Mouse (Mus musculus): ENCODE measurements around the gene Col6a1. TPM values are rescaled to one million over a fixed set of nuclear protein-coding genes. Genes with fewer than 3 reads are reported as not detected.

The Col6a1 gene
- polyA plus RNA-seq, 1 experiment from 2014 or later: 34.3 TPM

- Histone ChIP-seq H3K27ac (replicated peaks) (no peak overlapping the region), H3K27me3 (replicated peaks) (no peaks in the 10 kb centered on the region), H3K9ac (replicated peaks) (no peak overlapping the region), H3K36me3 (no peaks in the 10 kb centered on the region), H3K9me3 (replicated peaks) (no peaks in the 10 kb centered on the region), H3K4me1 (no peaks in the 10 kb centered on the region), H3K4me2 (no peak overlapping the region), H3K4me3 (replicated peaks) (no peak overlapping the region)
- 87% methylated on average over 18 of the region's 18 CpGs for WGBS
- no peak for ATAC-seq (ENCODE audit: low FRiP score)
Observed at GRCm38 (mm10) chr10:76722751-76723450, 3.1 kb downstream of the Col6a1 start.

GRCm38 (mm10) chr10:76721746-76722145 lies 4.2 kb downstream of the Col6a1 start:
- no peaks in the 10 kb centered on the region for H3K36me3 ChIP-seq
- H3K9me3 ChIP-seq (replicated peaks): no peaks in the 10 kb centered on the region
- H3K4me1 ChIP-seq: no peaks in the 10 kb centered on the region
- no peak overlapping the region for H3K27ac ChIP-seq (replicated peaks)
- H3K9ac ChIP-seq (replicated peaks): no peak overlapping the region
- 94% methylated on average over 6 of the region's 6 CpGs for WGBS
- no peak overlapping the region for H3K4me2 ChIP-seq
- no peaks in the 10 kb centered on the region for H3K27me3 ChIP-seq (replicated peaks)
- no peak overlapping the region for H3K4me3 ChIP-seq (replicated peaks)
- ATAC-seq (ENCODE audit: low FRiP score): no peak

GRCm38 (mm10) chr10:76721216-76721615 lies 4.8 kb downstream of the Col6a1 start:
- Histone ChIP-seq H3K36me3 (no peaks in the 10 kb centered on the region), H3K27ac (replicated peaks) (no peak overlapping the region), H3K27me3 (replicated peaks) (no peaks in the 10 kb centered on the region), H3K4me3 (replicated peaks) (no peak overlapping the region), H3K4me1 (no peaks in the 10 kb centered on the region), H3K9ac (replicated peaks) (no peak overlapping the region), H3K9me3 (replicated peaks) (no peaks in the 10 kb centered on the region), H3K4me2 (no peak overlapping the region)
- WGBS: 81% methylated on average over 11 of the region's 11 CpGs
- ATAC-seq (ENCODE audit: low FRiP score): no peak

- 88% methylated on average over 4 of the region's 4 CpGs for WGBS
- Histone ChIP-seq H3K4me1 (no peaks in the 10 kb centered on the region), H3K27me3 (replicated peaks) (no peaks in the 10 kb centered on the region), H3K9me3 (replicated peaks) (no peaks in the 10 kb centered on the region), H3K9ac (replicated peaks) (no peak overlapping the region), H3K27ac (replicated peaks) (no peak overlapping the region), H3K4me3 (replicated peaks) (no peak overlapping the region), H3K36me3 (no peaks in the 10 kb centered on the region), H3K4me2 (no peak overlapping the region)
- no peak for ATAC-seq (ENCODE audit: low FRiP score)
Observed at GRCm38 (mm10) chr10:76717631-76718030, 8.3 kb downstream of the Col6a1 start.

- Histone ChIP-seq H3K36me3 (no peaks in the 10 kb centered on the region), H3K9me3 (replicated peaks) (no peaks in the 10 kb centered on the region), H3K4me1 (no peaks in the 10 kb centered on the region), H3K27ac (replicated peaks) (no peak overlapping the region), H3K4me3 (replicated peaks) (no peak overlapping the region), H3K9ac (replicated peaks) (no peak overlapping the region), H3K27me3 (replicated peaks) (no peaks in the 10 kb centered on the region), H3K4me2 (no peak overlapping the region)
- no peak for ATAC-seq (ENCODE audit: low FRiP score)
- WGBS: 93% methylated on average over 7 of the region's 7 CpGs
Observed at GRCm38 (mm10) chr10:76717026-76717425, 8.9 kb downstream of the Col6a1 start.

- Histone ChIP-seq H3K9me3 (replicated peaks) (no peaks in the 10 kb centered on the region), H3K36me3 (no peaks in the 10 kb centered on the region), H3K4me1 (no peaks in the 10 kb centered on the region), H3K27me3 (replicated peaks) (no peaks in the 10 kb centered on the region), H3K27ac (replicated peaks) (no peak overlapping the region), H3K4me3 (replicated peaks) (no peak overlapping the region), H3K9ac (replicated peaks) (no peak overlapping the region), H3K4me2 (no peak overlapping the region)
- 80% methylated on average over 7 of the region's 7 CpGs for WGBS
- ATAC-seq (ENCODE audit: low FRiP score): no peak
Observed at GRCm38 (mm10) chr10:76714303-76714702, 11.7 kb downstream of the Col6a1 start.

GRCm38 (mm10) chr10:76712500-76712899 lies 13.5 kb downstream of the Col6a1 start:
- Histone ChIP-seq H3K27ac (replicated peaks) (no peak overlapping the region), H3K27me3 (replicated peaks) (no peaks in the 10 kb centered on the region), H3K4me1 (no peaks in the 10 kb centered on the region), H3K4me3 (replicated peaks) (no peak overlapping the region), H3K9ac (replicated peaks) (no peak overlapping the region), H3K4me2 (no peak overlapping the region), H3K9me3 (replicated peaks) (no peaks in the 10 kb centered on the region), H3K36me3 (no peaks in the 10 kb centered on the region)
- WGBS: 94% methylated on average over 3 of the region's 3 CpGs
- ATAC-seq (ENCODE audit: low FRiP score): no peak

- no peak for ATAC-seq (ENCODE audit: low FRiP score)
- H3K4me1 ChIP-seq: no peaks in the 10 kb centered on the region
- no peaks in the 10 kb centered on the region for H3K27me3 ChIP-seq (replicated peaks)
- H3K4me3 ChIP-seq (replicated peaks): no peak overlapping the region
- H3K36me3 ChIP-seq: no peaks in the 10 kb centered on the region
- no peak overlapping the region for H3K27ac ChIP-seq (replicated peaks)
- no peak overlapping the region for H3K4me2 ChIP-seq
- H3K9me3 ChIP-seq (replicated peaks): no peaks in the 10 kb centered on the region
- WGBS: 96% methylated on average over 16 of the region's 16 CpGs
- no peak overlapping the region for H3K9ac ChIP-seq (replicated peaks)
Observed at GRCm38 (mm10) chr10:76711331-76711730, 14.6 kb downstream of the Col6a1 start.

GRCm38 (mm10) chr10:76708465-76708864 lies 17.5 kb downstream of the Col6a1 start:
- H3K27ac ChIP-seq (replicated peaks): no peak overlapping the region
- no peaks in the 10 kb centered on the region for H3K4me1 ChIP-seq
- no peak overlapping the region for H3K4me3 ChIP-seq (replicated peaks)
- H3K4me2 ChIP-seq: no peak overlapping the region
- ATAC-seq (ENCODE audit: low FRiP score): no peak
- H3K27me3 ChIP-seq (replicated peaks): no peaks in the 10 kb centered on the region
- WGBS: 87% methylated on average over 3 of the region's 3 CpGs
- peaks cover 4% of the 10 kb centered on the region; the same call in 1 of the 2 replicates for H3K9me3 ChIP-seq (replicated peaks)
- H3K36me3 ChIP-seq: no peaks in the 10 kb centered on the region
- H3K9ac ChIP-seq (replicated peaks): no peak overlapping the region

- no peak for ATAC-seq (ENCODE audit: low FRiP score)
- Histone ChIP-seq H3K4me2 (no peak overlapping the region), H3K9me3 (replicated peaks) (peaks cover 4% of the 10 kb centered on the region; the same call in 1 of the 2 replicates), H3K36me3 (no peaks in the 10 kb centered on the region), H3K9ac (replicated peaks) (no peak overlapping the region), H3K27me3 (replicated peaks) (no peaks in the 10 kb centered on the region), H3K4me3 (replicated peaks) (no peak overlapping the region), H3K27ac (replicated peaks) (no peak overlapping the region), H3K4me1 (no peaks in the 10 kb centered on the region)
- 97% methylated on average over 1 of the region's 1 CpGs for WGBS
Observed at GRCm38 (mm10) chr10:76707584-76707983, 18.4 kb downstream of the Col6a1 start.

- H3K4me3 ChIP-seq (replicated peaks): no peak overlapping the region
- 73% methylated on average over 2 of the region's 2 CpGs for WGBS
Observed at GRCm38 (mm10) chr10:76707001-76707400, 19.0 kb downstream of the Col6a1 start.

GRCm38 (mm10) chr10:76704358-76704757 lies 21.6 kb downstream of the Col6a1 start:
- 87% methylated on average over 3 of the region's 3 CpGs for WGBS
- peaks cover 4% of the 10 kb centered on the region; the same call in 1 of the 2 replicates for H3K9me3 ChIP-seq (replicated peaks)
- no peak overlapping the region for H3K27ac ChIP-seq (replicated peaks)
- H3K4me1 ChIP-seq: no peaks in the 10 kb centered on the region
- no peak overlapping the region for H3K4me3 ChIP-seq (replicated peaks)
- H3K4me2 ChIP-seq: no peak overlapping the region
- no peak for ATAC-seq (ENCODE audit: low FRiP score)
- no peaks in the 10 kb centered on the region for H3K36me3 ChIP-seq
- no peak overlapping the region for H3K9ac ChIP-seq (replicated peaks)
- no peaks in the 10 kb centered on the region for H3K27me3 ChIP-seq (replicated peaks)

More at GRCm38 (mm10) chr10:76707001-76707400, 19.0 kb downstream of the Col6a1 start:
- no peaks in the 10 kb centered on the region for H3K27me3 ChIP-seq (replicated peaks)
- H3K9me3 ChIP-seq (replicated peaks): peaks cover 4% of the 10 kb centered on the region; the same call in 1 of the 2 replicates
- H3K4me2 ChIP-seq: no peak overlapping the region
- no peak overlapping the region for H3K9ac ChIP-seq (replicated peaks)
- no peak overlapping the region for H3K27ac ChIP-seq (replicated peaks)
- no peak for ATAC-seq (ENCODE audit: low FRiP score)
- H3K4me1 ChIP-seq: no peaks in the 10 kb centered on the region
- no peaks in the 10 kb centered on the region for H3K36me3 ChIP-seq

Data from neural tube, embryonic 15.5 days (tissue).